Comparison of ENCODE assay signal across 8 mouse cellular contexts in genomic region chr6:6298867-6299852, GRCm38 (mm10).
DNase-seq lines count a peak whose midpoint lies in the region; ATAC-seq and TF ChIP-seq lines count a peak whose summit lies in the region.

No protein-coding gene starts in this region.

- peak overlapping the region; percentile 44 for H3K27ac ChIP-seq in bone marrow macrophage, adult 2 months (ENCODE audit: insufficient read depth, low read depth, low read length)
- H3K27ac ChIP-seq in heart, embryonic 11.5 days (ENCODE audit: low read depth, low read length): peak overlapping the region; percentile 71

- peak; percentile 18 for DNase-seq in adrenal gland, adult 8-10 months
- no peak for DNase-seq in adrenal gland, adult 18-20 months (ENCODE audit: low spot score in 2 of 2)
- DNase-seq in lung, postnatal 10 days: peak; percentile 61
- DNase-seq in layer of hippocampus, adult 9-11 months: no peak
- DNase-seq in gastrocnemius, adult 8-10 months (ENCODE audit: low spot score in 2 of 2): no peak

- no peaks in the 10 kb centered on the region for H3K27me3 ChIP-seq in heart, embryonic 11.5 days (ENCODE audit: control insufficient read depth, insufficient read depth, low read length)

- H3K9ac ChIP-seq in heart, embryonic 11.5 days (ENCODE audit: low read depth, low read length): no peak overlapping the region

- WGBS in heart, embryonic 11.5 days (ENCODE audit: insufficient replicate concordance): 33% methylated on average over 14 of the region's 14 CpGs

- ATAC-seq in heart, embryonic 11.5 days (replicated peaks; ENCODE audit: insufficient number of reproducible peaks, low FRiP score, low TSS enrichment): peak; percentile 87
- ATAC-seq in megakaryocyte-erythroid progenitor cell, adult 5-6 weeks (replicated peaks; ENCODE audit: low FRiP score, low TSS enrichment, poor library complexity, severe bottlenecking): no peak

- H3K4me2 ChIP-seq in heart, embryonic 11.5 days: no peak overlapping the region; the same call in 1 of the 2 replicates

- H3K36me3 ChIP-seq in heart, embryonic 11.5 days (ENCODE audit: control insufficient read depth, insufficient read depth, low read length): no peaks in the 10 kb centered on the region

- H3K4me3 ChIP-seq in bone marrow macrophage, adult 2 months (ENCODE audit: insufficient read depth, low read length): no peak overlapping the region
- H3K4me3 ChIP-seq in heart, embryonic 11.5 days (ENCODE audit: low read depth, low read length): no peak overlapping the region

- no peaks in the 10 kb centered on the region for H3K9me3 ChIP-seq in heart, embryonic 11.5 days (replicated peaks; ENCODE audit: control insufficient read depth, low read length)

- TF ChIP-seq CTCF in bone marrow macrophage, adult 2 months (IDR thresholded peaks at IDR 0.05; ENCODE audit: low read depth, low read length): no peak

- H3K4me1 ChIP-seq in bone marrow macrophage, adult 2 months (ENCODE audit: control insufficient read depth, insufficient read depth, low read length): peaks cover 29% of the 10 kb centered on the region
- H3K4me1 ChIP-seq in heart, embryonic 11.5 days (ENCODE audit: control insufficient read depth, insufficient read depth, low read length): peaks cover 13% of the 10 kb centered on the region

- TF ChIP-seq POLR2A in bone marrow macrophage, adult 2 months (IDR thresholded peaks at IDR 0.05; ENCODE audit: borderline replicate concordance, low read depth, low read length): no peak

Comparison
In these comparisons a context has a peak if more than half of its experiments do, and no peak if none do; other contexts are left out.
1. DNase-seq: peak in adrenal gland, adult 8-10 months (single experiment) and lung, postnatal 10 days (single experiment); none in adrenal gland, adult 18-20 months (0 of 2), layer of hippocampus, adult 9-11 months (single experiment) and gastrocnemius, adult 8-10 months (0 of 2).